ENCODE assay signal across 8 mouse cellular contexts in the genomic region with DNA sequence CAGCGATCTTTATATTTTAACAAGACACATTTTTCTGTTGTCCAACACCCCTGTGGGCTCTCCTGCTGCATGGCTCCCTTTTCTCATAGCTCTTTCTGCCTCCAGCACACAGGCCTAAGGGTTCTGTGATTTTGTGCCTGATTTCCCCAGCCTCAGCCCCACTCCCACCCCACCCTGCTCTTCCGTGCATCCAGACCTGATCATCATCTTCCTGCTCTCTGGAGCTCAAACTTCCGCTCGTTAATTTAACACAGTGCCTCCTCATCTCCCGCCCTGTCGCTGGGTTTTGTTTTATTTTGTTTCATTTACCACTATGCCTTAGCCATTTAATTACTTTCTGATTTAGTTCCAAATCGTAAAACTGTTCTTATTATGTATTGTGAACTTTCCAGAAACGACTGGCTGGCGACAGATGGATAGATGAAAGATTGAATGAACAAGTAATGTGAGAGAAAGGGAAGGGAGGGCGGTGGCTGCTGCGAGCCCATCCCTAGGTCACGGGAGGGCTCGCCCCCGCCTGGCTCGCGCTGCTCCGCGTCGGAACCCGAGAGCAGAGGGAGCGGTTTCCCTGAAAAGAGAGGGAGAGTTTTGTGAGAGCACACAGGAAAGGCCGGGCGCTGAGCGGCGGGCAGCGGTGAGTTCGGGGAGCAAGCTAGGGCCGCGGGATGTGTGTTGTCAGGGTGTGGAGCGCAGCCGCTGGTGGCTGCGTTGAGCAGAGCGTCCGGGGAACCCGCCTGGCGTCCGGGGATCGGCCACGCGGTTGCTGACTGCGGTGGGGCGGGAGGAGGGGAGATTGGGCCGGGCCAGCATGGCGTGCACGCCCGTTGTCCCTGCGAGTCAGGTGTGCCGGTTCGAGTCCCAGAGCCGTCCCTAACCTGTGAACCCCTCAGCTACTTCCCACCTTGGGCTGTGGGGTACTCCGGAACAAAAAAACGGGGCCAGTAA. TPM values are rescaled to one million over a fixed set of nuclear protein-coding genes. Genes with fewer than 3 reads are reported as not detected.
A peak's percentile ranks its signal among the peaks of the same experiment; 100 is the strongest.
DNase-seq lines count a peak whose midpoint lies in the region; ATAC-seq and TF ChIP-seq lines count a peak whose summit lies in the region.

TSS of gene Agk (plus strand) at position 276 of the 945 bp plus-strand sequence.

- H3K4me1 ChIP-seq in ES-Bruce4 (ENCODE audit: control insufficient read depth, insufficient read depth, low read length) = no peaks in the 10 kb centered on the region
- H3K4me1 ChIP-seq in forebrain, embryonic 15.5 days = peaks cover 20% of the 10 kb centered on the region
- no peaks in the 10 kb centered on the region for H3K4me1 ChIP-seq in lung, adult 2 months (ENCODE audit: control insufficient read depth, insufficient read depth, low read length)

- no peak for TF ChIP-seq CTCF in ES-Bruce4 (IDR thresholded peaks at IDR 0.05; ENCODE audit: low read depth, low read length)
- no peak for TF ChIP-seq CTCF in lung, adult 2 months (IDR thresholded peaks at IDR 0.05; ENCODE audit: insufficient read depth, low read length)

- peak within 1 kb of the TSS; percentile 49 for H3K9ac ChIP-seq in ES-Bruce4 (ENCODE audit: low read depth, poor library complexity, severe bottlenecking)
- H3K9ac ChIP-seq in forebrain, embryonic 15.5 days (replicated peaks) = peak within 1 kb of the TSS; percentile 91

- ATAC-seq in forebrain, embryonic 15.5 days (replicated peaks) = peak; percentile 97
- ATAC-seq in neutrophil, adult 5-6 weeks (ENCODE audit: extremely low read depth, insufficient number of reproducible peaks, low FRiP score, poor library complexity, severe bottlenecking) = peak; percentile 85

- peak; percentile 68 for DNase-seq in cerebellum, adult 11 months
- peak; percentile 47 for DNase-seq in heart, postnatal 25 days (ENCODE audit: low spot score)
- DNase-seq in layer of hippocampus, adult 18-20 months (ENCODE audit: low spot score in 2 of 2) = peak; percentile 66 to 69
- DNase-seq in lung, adult 2 months = peak; percentile 73
- peak; percentile 54 to 58 for DNase-seq in thymus, adult 18-20 months

- 0 out of 2 replicates have a peak, but pooled peaks have one; percentile 31 for TF ChIP-seq EP300 in ES-Bruce4 (IDR thresholded peaks at IDR 0.05; ENCODE audit: insufficient read depth, low read depth, low read length)

- 2% methylated on average over 52 of the region's 52 CpGs for WGBS in forebrain, embryonic 15.5 days
- WGBS in lung, adult 2 months = 1% methylated on average over 52 of the region's 52 CpGs

- H3K9me3 ChIP-seq in ES-Bruce4 (replicated peaks; ENCODE audit: control insufficient read depth, insufficient read depth, low read length, poor library complexity, severe bottlenecking) = no peaks in the 10 kb centered on the region
- H3K9me3 ChIP-seq in forebrain, embryonic 15.5 days = no peaks in the 10 kb centered on the region

- no peaks in the 10 kb centered on the region for H3K27me3 ChIP-seq in ES-Bruce4 (ENCODE audit: control insufficient read depth, insufficient read depth, low read length, poor library complexity, severe bottlenecking)
- no peaks in the 10 kb centered on the region for H3K27me3 ChIP-seq in forebrain, embryonic 15.5 days

- no peak within 1 kb of the TSS; the same call in 1 of the 2 replicates for H3K27ac ChIP-seq in ES-Bruce4 (ENCODE audit: insufficient read depth, low read length)
- H3K27ac ChIP-seq in forebrain, embryonic 15.5 days (replicated peaks) = peak within 1 kb of the TSS; percentile 93

- intact Hi-C loops in heart, postnatal 25 days (cut with DNase I) = loop anchor here (1.0 kb wide), 1 partner anchor 146 kb away; the partner anchor contains the start of gene Ssbp1

- H3K36me3 ChIP-seq in ES-Bruce4 (ENCODE audit: control insufficient read depth, insufficient read depth, low read length, poor library complexity, severe bottlenecking) = peaks cover 7% of the 10 kb centered on the region
- peaks cover 4% of the 10 kb centered on the region; the same call in 1 of the 2 replicates for H3K36me3 ChIP-seq in forebrain, embryonic 15.5 days

- TF ChIP-seq POLR2A in ES-Bruce4 (IDR thresholded peaks at IDR 0.05; ENCODE audit: insufficient read depth, low read length) = peak; percentile 85
- peak; percentile 61; the same call in 1 of the 2 replicates for TF ChIP-seq POLR2A in lung, adult 2 months (IDR thresholded peaks at IDR 0.05; ENCODE audit: borderline replicate concordance, extremely low read depth, low read depth, low read length)

- H3K4me3 ChIP-seq in ES-Bruce4 (ENCODE audit: low read depth, low read length) = peak within 1 kb of the TSS; percentile 69
- peak within 1 kb of the TSS; percentile 89 for H3K4me3 ChIP-seq in forebrain, embryonic 15.5 days
- H3K4me3 ChIP-seq in lung, adult 2 months (replicated peaks; ENCODE audit: extremely low read depth, low read depth, low read length) = peak within 1 kb of the TSS; percentile 88

- peak within 1 kb of the TSS; percentile 45 for H3K4me2 ChIP-seq in forebrain, embryonic 15.5 days (replicated peaks)

RNA-seq across cellular contexts. Expression of gene Agk, which starts in this region (rescaled TPM):
- polyA plus RNA-seq in ES-Bruce4 (2011; ENCODE audit: insufficient read depth, insufficient read length, low read depth, missing spikeins) = 34.7 and 37.4 TPM in 2 replicates
- 50.8 and 59.4 TPM in 2 replicates for polyA plus RNA-seq in forebrain, embryonic 15.5 days (2015; fragmentation: Nextera tagmentation; extraction: Ambion mirVana)
- total RNA-seq in heart, postnatal 25 days (2021) = 10 to 100 TPM; 16.2 to 20.2 TPM
- 10 to 100 TPM; 41.1 to 43.6 TPM for total RNA-seq in layer of hippocampus, adult 18-20 months (2021)
- polyA plus RNA-seq in lung, adult 2 months (2012; rRNA removed) = 7.7 and 10.2 TPM in 2 replicates
- 17.1 and 19.7 TPM in 2 replicates for total RNA-seq in neutrophil, adult 5-6 weeks (2017)
